Mouse (Mus musculus): Measurements from ENCODE around the gene Med12l. TPM values are rescaled to one million over a fixed set of nuclear protein-coding genes. Genes with fewer than 3 reads are reported as not detected.
"Not testable (repeated sequence)": the region's sequence is repeated elsewhere in the genome, so short reads cannot be mapped to it uniquely, and the experiment has no call there.

Gene Med12l
- polyA plus RNA-seq, 1 experiment from 2014 or later: 6.2 TPM

- Histone ChIP-seq H3K27me3 (ENCODE audit: control insufficient read depth, insufficient read depth, low read length) (0 out of 2 replicates have a peak, but pooled peaks cover 5% of the 10 kb centered on the region), H3K36me3 (ENCODE audit: control insufficient read depth, insufficient read depth, low read length) (no peaks in the 10 kb centered on the region)
- WGBS (ENCODE audit: insufficient replicate concordance): 71% methylated on average over 4 of the region's 4 CpGs
Measured at GRCm38 (mm10) chr3:59131966-59132365, 126.3 kb downstream of the Med12l start.

DNA sequence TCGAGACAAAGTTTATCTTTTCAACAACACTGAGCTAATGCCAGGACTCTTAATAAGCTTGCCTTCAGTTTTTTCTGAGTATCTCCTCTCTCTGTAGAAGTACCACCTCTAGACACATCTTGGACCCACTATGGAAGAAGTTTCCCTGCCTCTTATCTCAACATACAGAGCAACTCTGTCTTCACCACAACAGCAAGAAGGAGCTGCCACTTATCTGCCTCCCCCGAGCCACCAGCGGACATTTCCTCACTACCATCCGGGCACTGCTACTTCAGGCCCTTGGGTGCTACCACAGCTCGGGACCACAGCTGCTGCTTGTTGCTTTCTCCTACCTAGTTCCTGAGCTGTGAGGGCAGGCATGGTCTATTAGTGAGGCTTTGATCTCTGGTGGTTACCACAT lies 127.6 kb downstream of the Med12l start:
- H3K4me3 ChIP-seq (ENCODE audit: low read depth, low read length): no peak overlapping the region
- H3K9me3 ChIP-seq (replicated peaks; ENCODE audit: control insufficient read depth, low read length): no peaks in the 10 kb centered on the region
- no peak overlapping the region for H3K27ac ChIP-seq (ENCODE audit: low read depth, low read length)
- no peaks in the 10 kb centered on the region for H3K36me3 ChIP-seq (ENCODE audit: control insufficient read depth, insufficient read depth, low read length)
- H3K27me3 ChIP-seq (ENCODE audit: control insufficient read depth, insufficient read depth, low read length): 0 out of 2 replicates have a peak, but pooled peaks cover 5% of the 10 kb centered on the region
- H3K4me1 ChIP-seq (ENCODE audit: control insufficient read depth, insufficient read depth, low read length): 0 out of 2 replicates have a peak, but pooled peaks cover 6% of the 10 kb centered on the region
- no peak overlapping the region for H3K9ac ChIP-seq (ENCODE audit: low read depth, low read length)
- 33% methylated on average over 5 of the region's 5 CpGs for WGBS (ENCODE audit: insufficient replicate concordance)
- no peak overlapping the region for H3K4me2 ChIP-seq
- no peak for ATAC-seq (replicated peaks; ENCODE audit: insufficient number of reproducible peaks, low FRiP score, low TSS enrichment)

More at GRCm38 (mm10) chr3:59131966-59132365, 126.3 kb downstream of the Med12l start:
- no peak overlapping the region for H3K4me3 ChIP-seq (ENCODE audit: low read depth, low read length)
- H3K9ac ChIP-seq (ENCODE audit: low read depth, low read length): no peak overlapping the region
- ATAC-seq (replicated peaks; ENCODE audit: insufficient number of reproducible peaks, low FRiP score, low TSS enrichment): no peak
- no peak overlapping the region for H3K27ac ChIP-seq (ENCODE audit: low read depth, low read length)
- H3K9me3 ChIP-seq (replicated peaks; ENCODE audit: control insufficient read depth, low read length): no peaks in the 10 kb centered on the region
- H3K4me2 ChIP-seq: no peak overlapping the region
- 0 out of 2 replicates have a peak, but pooled peaks cover 6% of the 10 kb centered on the region for H3K4me1 ChIP-seq (ENCODE audit: control insufficient read depth, insufficient read depth, low read length)

GRCm38 (mm10) chr3:59135911-59136653 lies 130.5 kb downstream of the Med12l start:
- H3K4me2 ChIP-seq: no peak overlapping the region
- no peak overlapping the region for H3K9ac ChIP-seq (ENCODE audit: low read depth, low read length)
- 70% methylated on average over 5 of the region's 5 CpGs for WGBS (ENCODE audit: insufficient replicate concordance)
- H3K4me3 ChIP-seq (ENCODE audit: low read depth, low read length): no peak overlapping the region
- 0 out of 2 replicates have a peak, but pooled peaks cover 7% of the 10 kb centered on the region for H3K4me1 ChIP-seq (ENCODE audit: control insufficient read depth, insufficient read depth, low read length)
- H3K27ac ChIP-seq (ENCODE audit: low read depth, low read length): no peak overlapping the region
- H3K9me3 ChIP-seq (replicated peaks; ENCODE audit: control insufficient read depth, low read length): no peaks in the 10 kb centered on the region
- no peaks in the 10 kb centered on the region for H3K36me3 ChIP-seq (ENCODE audit: control insufficient read depth, insufficient read depth, low read length)
- no peak for ATAC-seq (replicated peaks; ENCODE audit: insufficient number of reproducible peaks, low FRiP score, low TSS enrichment)
- H3K27me3 ChIP-seq (ENCODE audit: control insufficient read depth, insufficient read depth, low read length): 0 out of 2 replicates have a peak, but pooled peaks cover 3% of the 10 kb centered on the region

DNA sequence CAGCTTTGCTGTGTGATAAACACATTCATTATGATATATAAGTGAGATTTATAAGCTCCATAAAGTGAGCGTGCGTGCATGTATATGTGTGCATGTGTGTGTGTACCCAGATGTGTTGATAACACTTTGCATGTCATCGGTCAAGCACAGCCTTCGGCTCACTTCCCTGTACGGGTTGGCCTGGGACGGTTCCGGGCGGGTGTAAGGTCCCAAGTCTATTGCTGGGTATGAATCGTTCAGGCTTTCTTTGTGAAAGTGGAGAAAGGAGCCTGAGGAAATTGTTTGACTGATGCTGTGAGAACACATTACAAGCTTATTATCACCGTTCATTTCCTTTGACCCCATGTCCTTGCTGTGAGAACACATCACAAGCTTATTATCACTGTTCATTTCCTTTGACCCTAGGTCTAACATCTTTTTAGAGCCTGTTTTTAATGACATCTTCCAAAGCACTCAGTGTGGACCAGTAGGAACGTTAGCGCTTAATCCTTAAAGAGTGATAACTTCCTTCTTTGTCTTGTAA lies 133.4 kb downstream of the Med12l start:
- Histone ChIP-seq H3K9me3 (replicated peaks; ENCODE audit: control insufficient read depth, low read length) (no peaks in the 10 kb centered on the region), H3K4me1 (ENCODE audit: control insufficient read depth, insufficient read depth, low read length) (peaks cover 13% of the 10 kb centered on the region; the same call in 1 of the 2 replicates), H3K9ac (ENCODE audit: low read depth, low read length) (no peak overlapping the region), H3K27me3 (ENCODE audit: control insufficient read depth, insufficient read depth, low read length) (0 out of 2 replicates have a peak, but pooled peaks cover 3% of the 10 kb centered on the region), H3K36me3 (ENCODE audit: control insufficient read depth, insufficient read depth, low read length) (no peaks in the 10 kb centered on the region), H3K4me2 (no peak overlapping the region), H3K4me3 (ENCODE audit: low read depth, low read length) (no peak overlapping the region), H3K27ac (ENCODE audit: low read depth, low read length) (no peak overlapping the region)
- WGBS (ENCODE audit: insufficient replicate concordance): 64% methylated on average over 12 of the region's 12 CpGs
- ATAC-seq (replicated peaks; ENCODE audit: insufficient number of reproducible peaks, low FRiP score, low TSS enrichment): no peak

- Histone ChIP-seq H3K27ac (ENCODE audit: low read depth, low read length) (no peak overlapping the region), H3K4me2 (no peak overlapping the region), H3K9me3 (replicated peaks; ENCODE audit: control insufficient read depth, low read length) (no peaks in the 10 kb centered on the region), H3K36me3 (ENCODE audit: control insufficient read depth, insufficient read depth, low read length) (no peaks in the 10 kb centered on the region), H3K9ac (ENCODE audit: low read depth, low read length) (no peak overlapping the region), H3K27me3 (ENCODE audit: control insufficient read depth, insufficient read depth, low read length) (0 out of 2 replicates have a peak, but pooled peaks cover 3% of the 10 kb centered on the region), H3K4me3 (ENCODE audit: low read depth, low read length) (no peak overlapping the region), H3K4me1 (ENCODE audit: control insufficient read depth, insufficient read depth, low read length) (peaks cover 13% of the 10 kb centered on the region; the same call in 1 of the 2 replicates)
- no peak for ATAC-seq (replicated peaks; ENCODE audit: insufficient number of reproducible peaks, low FRiP score, low TSS enrichment)
Measured at GRCm38 (mm10) chr3:59139651-59140051, 134.0 kb downstream of the Med12l start.

DNA sequence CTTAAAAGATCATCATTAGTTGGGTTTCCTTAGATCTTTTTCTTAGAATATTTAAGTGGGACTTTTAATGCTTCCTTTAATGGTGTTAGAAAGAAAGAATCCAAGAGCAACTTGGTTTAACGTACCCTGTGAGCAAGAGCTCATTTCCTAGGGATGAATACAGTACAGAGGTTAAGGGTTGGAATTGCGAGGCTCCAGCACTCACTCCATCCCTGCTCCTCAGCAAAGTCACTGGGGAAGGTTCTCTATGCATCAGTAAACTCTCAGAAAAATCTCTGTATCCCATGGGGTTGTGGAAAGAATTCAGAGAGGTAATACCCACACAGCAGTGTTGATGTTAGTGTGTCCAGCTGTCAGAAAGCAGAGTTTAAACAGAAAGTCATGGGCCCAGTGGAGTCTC lies 134.5 kb downstream of the Med12l start:
- H3K9me3 ChIP-seq (replicated peaks; ENCODE audit: control insufficient read depth, low read length): no peaks in the 10 kb centered on the region
- 81% methylated on average over 2 of the region's 2 CpGs for WGBS (ENCODE audit: insufficient replicate concordance)
- 0 out of 2 replicates have a peak, but pooled peaks cover 3% of the 10 kb centered on the region for H3K27me3 ChIP-seq (ENCODE audit: control insufficient read depth, insufficient read depth, low read length)
- no peaks in the 10 kb centered on the region for H3K36me3 ChIP-seq (ENCODE audit: control insufficient read depth, insufficient read depth, low read length)
- H3K27ac ChIP-seq (ENCODE audit: low read depth, low read length): no peak overlapping the region
- no peak overlapping the region for H3K4me3 ChIP-seq (ENCODE audit: low read depth, low read length)
- no peak overlapping the region for H3K9ac ChIP-seq (ENCODE audit: low read depth, low read length)
- H3K4me2 ChIP-seq: no peak overlapping the region
- peaks cover 13% of the 10 kb centered on the region; the same call in 1 of the 2 replicates for H3K4me1 ChIP-seq (ENCODE audit: control insufficient read depth, insufficient read depth, low read length)
- no peak for ATAC-seq (replicated peaks; ENCODE audit: insufficient number of reproducible peaks, low FRiP score, low TSS enrichment)

DNA sequence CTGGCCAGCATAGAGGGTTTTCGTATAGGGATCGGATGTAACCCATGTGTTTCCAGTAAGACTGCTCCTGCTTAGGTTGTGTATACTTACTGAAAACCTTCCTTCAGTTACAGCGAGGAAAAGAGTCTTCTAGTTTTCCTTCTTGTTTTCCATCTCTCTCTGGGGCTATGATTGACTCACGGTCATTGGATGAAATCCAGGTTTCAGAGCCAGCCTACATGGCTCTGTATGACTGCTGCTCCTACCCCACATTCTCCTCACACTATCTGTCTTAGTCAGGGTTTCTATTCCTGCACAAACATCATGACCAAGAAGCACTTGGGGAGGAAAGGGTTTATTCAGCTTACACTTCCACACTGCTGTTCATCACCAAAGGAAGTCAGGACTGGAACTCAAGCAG lies 135.3 kb downstream of the Med12l start:
- 82% methylated on average over 4 of the region's 4 CpGs for WGBS (ENCODE audit: insufficient replicate concordance)
- not testable (repeated sequence) for H3K27me3 ChIP-seq (ENCODE audit: control insufficient read depth, insufficient read depth, low read length); H3K9me3 ChIP-seq (replicated peaks; ENCODE audit: control insufficient read depth, low read length); H3K4me3 ChIP-seq (ENCODE audit: low read depth, low read length); H3K36me3 ChIP-seq (ENCODE audit: control insufficient read depth, insufficient read depth, low read length); ATAC-seq (replicated peaks; ENCODE audit: insufficient number of reproducible peaks, low FRiP score, low TSS enrichment); H3K27ac ChIP-seq (ENCODE audit: low read depth, low read length); H3K9ac ChIP-seq (ENCODE audit: low read depth, low read length); H3K4me2 ChIP-seq
- peaks cover 13% of the 10 kb centered on the region; the same call in 1 of the 2 replicates for H3K4me1 ChIP-seq (ENCODE audit: control insufficient read depth, insufficient read depth, low read length)

DNA sequence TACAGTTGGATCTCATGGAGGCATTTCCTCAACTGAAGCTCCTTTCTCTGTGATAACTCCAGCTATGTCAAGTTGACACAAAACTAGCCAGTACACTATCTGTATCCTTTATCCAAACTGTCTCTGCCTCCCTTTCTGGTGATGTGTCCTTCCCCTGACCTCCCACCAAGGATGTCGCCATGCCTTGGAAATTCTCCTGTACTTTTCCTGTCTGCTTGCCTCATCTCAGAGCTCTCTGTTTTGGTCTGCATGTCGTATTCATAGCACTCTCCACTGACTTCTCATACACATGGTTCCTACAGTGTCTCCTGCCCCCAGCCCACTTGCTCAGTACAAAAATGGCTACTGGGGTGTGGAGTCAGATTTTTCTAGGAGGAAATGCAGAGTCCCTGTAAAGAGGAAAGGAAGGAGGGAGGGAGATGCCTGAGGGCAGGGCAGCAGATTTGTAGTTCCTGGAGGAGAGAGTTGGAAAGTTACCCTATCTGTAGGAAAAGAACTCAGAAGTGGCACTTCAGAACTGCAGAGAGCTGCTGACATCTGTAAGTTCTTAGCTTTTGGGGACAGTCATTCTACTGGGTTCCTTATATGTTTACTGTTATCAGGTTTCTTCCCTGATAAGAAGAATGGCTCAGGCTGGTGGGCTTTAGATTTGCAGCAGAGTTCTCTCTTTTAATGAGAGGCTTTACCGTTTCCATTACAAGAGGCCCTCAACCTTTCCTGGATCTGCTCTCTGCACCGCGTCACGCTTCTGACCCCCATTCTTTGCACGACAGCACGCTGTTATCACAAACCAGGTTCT lies 136.1 kb downstream of the Med12l start:
- peak overlapping the region; percentile 73 for H3K27ac ChIP-seq (ENCODE audit: low read depth, low read length)

More for the DNA sequence above, 136.1 kb downstream of the Med12l start:
- WGBS (ENCODE audit: insufficient replicate concordance): 11% methylated on average over 8 of the region's 8 CpGs
- Histone ChIP-seq H3K36me3 (ENCODE audit: control insufficient read depth, insufficient read depth, low read length) (no peaks in the 10 kb centered on the region), H3K4me1 (ENCODE audit: control insufficient read depth, insufficient read depth, low read length) (peaks cover 13% of the 10 kb centered on the region; the same call in 1 of the 2 replicates), H3K27me3 (ENCODE audit: control insufficient read depth, insufficient read depth, low read length) (no peaks in the 10 kb centered on the region), H3K4me3 (ENCODE audit: low read depth, low read length) (no peak overlapping the region), H3K9ac (ENCODE audit: low read depth, low read length) (no peak overlapping the region), H3K4me2 (peak overlapping the region; percentile 17), H3K9me3 (replicated peaks; ENCODE audit: control insufficient read depth, low read length) (no peaks in the 10 kb centered on the region)
- no peak for ATAC-seq (replicated peaks; ENCODE audit: insufficient number of reproducible peaks, low FRiP score, low TSS enrichment)

Measured in heart, embryonic 11.5 days (tissue).